Mouse (Mus musculus) heart, embryonic 11.5 days (tissue): ENCODE data around the gene Vash1. TPM values are rescaled to one million over a fixed set of nuclear protein-coding genes. Genes with fewer than 3 reads are reported as not detected.

ENCODE experiments used
- ATAC-seq: fragments of 200-750 bp; cut with Nextera tagmentation; replicated peaks from 2 replicates; pipeline ENCODE4 v1.8.0; 2017; ENCODE audit warnings: moderate library complexity; ENCODE audit not compliant: insufficient number of reproducible peaks, low FRiP score, low TSS enrichment
- H3K27ac ChIP-seq: fragments of 300-500 bp; sonication (generic); 2 replicates; pipeline ENCODE4 v1.5.1; 2014; ENCODE audit warnings: mild to moderate bottlenecking, low read depth, low read length
- H3K27me3 ChIP-seq: fragments of 300-500 bp; sonication (generic); 2 replicates; pipeline ENCODE4 v1.6.1; 2014; ENCODE audit warnings: mild to moderate bottlenecking, low read length, mixed read lengths; ENCODE audit not compliant: control insufficient read depth, insufficient read depth
- H3K36me3 ChIP-seq: fragments of 300-500 bp; sonication (generic); 2 replicates; pipeline ENCODE4 v1.6.1; 2014; ENCODE audit warnings: mild to moderate bottlenecking, low read length, moderate library complexity, mixed read lengths; ENCODE audit not compliant: control insufficient read depth, insufficient read depth
- H3K4me1 ChIP-seq: fragments of 300-500 bp; sonication (generic); 2 replicates; pipeline ENCODE4 v1.6.1; 2014; ENCODE audit warnings: low read length; ENCODE audit not compliant: control insufficient read depth, insufficient read depth
- H3K4me2 ChIP-seq: fragments of 300-500 bp; sonication (generic); 2 replicates; pipeline ENCODE4 v1.6.1; 2014; ENCODE audit warnings: mild to moderate bottlenecking, moderate library complexity
- H3K4me3 ChIP-seq: fragments of 300-500 bp; sonication (generic); 2 replicates; pipeline ENCODE4 v1.5.1; 2014; ENCODE audit warnings: low read depth, low read length
- H3K9ac ChIP-seq: fragments of 300-500 bp; sonication (generic); 2 replicates; pipeline ENCODE4 v1.6.1; 2014; ENCODE audit warnings: mild to moderate bottlenecking, low read depth, low read length, moderate library complexity
- H3K9me3 ChIP-seq: fragments of 300-500 bp; sonication (generic); replicated peaks from 2 replicates; pipeline ENCODE4 v1.6.1; 2016; ENCODE audit warnings: low read length; ENCODE audit not compliant: control insufficient read depth
- WGBS: fragments of 180-500 bp; shearing (Covaris S2); extraction: QIAGEN DNeasy Blood & Tissue Kit; methylation state at CpG from one replicate; pipeline ENCODE4 v1.1.7; 2014; ENCODE audit not compliant: insufficient replicate concordance; 5-methylcytosine and 5-hydroxymethylcytosine counted together
- polyA plus RNA-seq: library from polyadenylated mRNA; unstranded; fragments of >200 nt; fragmentation: Nextera tagmentation; extraction: Ambion mirVana; gene quantifications from 2 replicates; pipeline ENCODE4 v1.2.1, GENCODE M21; 2014

Vash1 gene
- polyA plus RNA-seq, 1 experiment from 2014 or later: 8.2 TPM

- H3K27me3 ChIP-seq: no peaks in the 10 kb centered on the region
- H3K9ac ChIP-seq: peak overlapping the region; percentile 88
- H3K4me3 ChIP-seq: peak overlapping the region; percentile 80
- 0 out of 2 replicates have a peak overlapping the region, but pooled peaks have one; percentile 76 for H3K27ac ChIP-seq
- H3K4me2 ChIP-seq: peak overlapping the region; percentile 99
- 4% methylated on average over 9 of the region's 9 CpGs for WGBS
- peaks cover 20% of the 10 kb centered on the region for H3K4me1 ChIP-seq
- H3K36me3 ChIP-seq: no peaks in the 10 kb centered on the region
- no peaks in the 10 kb centered on the region; the same call in 1 of the 2 replicates for H3K9me3 ChIP-seq
- no peak for ATAC-seq
These were observed 1.0 kb downstream of the Vash1 start for GRCm38 (mm10) chr12:86679546-86679930.

GRCm38 (mm10) chr12:86679991-86680491, 1.5 kb downstream of the Vash1 start:
- Histone ChIP-seq H3K27ac (no peak overlapping the region), H3K4me2 (peak overlapping the region; percentile 99), H3K4me3 (peak overlapping the region; percentile 80), H3K36me3 (no peaks in the 10 kb centered on the region), H3K27me3 (no peaks in the 10 kb centered on the region), H3K4me1 (peaks cover 20% of the 10 kb centered on the region), H3K9ac (peak overlapping the region; percentile 56), H3K9me3 (no peaks in the 10 kb centered on the region)
- WGBS: 37% methylated on average over 12 of the region's 12 CpGs
- ATAC-seq: no peak

- H3K36me3 ChIP-seq: no peaks in the 10 kb centered on the region
- ATAC-seq: 0 out of 2 replicates have a peak, but pooled peaks have one; percentile 25
- no peak overlapping the region for H3K27ac ChIP-seq
- H3K4me2 ChIP-seq: peak overlapping the region; percentile 99
- no peaks in the 10 kb centered on the region for H3K27me3 ChIP-seq
- H3K9ac ChIP-seq: peak overlapping the region; percentile 56
- 15% methylated on average over 11 of the region's 11 CpGs for WGBS
- H3K4me1 ChIP-seq: peaks cover 23% of the 10 kb centered on the region
- H3K9me3 ChIP-seq: no peaks in the 10 kb centered on the region
- H3K4me3 ChIP-seq: peak overlapping the region; percentile 80
These were observed 2.2 kb downstream of the Vash1 start for GRCm38 (mm10) chr12:86680591-86681193.

GRCm38 (mm10) chr12:86681626-86682025, 3.1 kb downstream of the Vash1 start:
- no peaks in the 10 kb centered on the region for H3K9me3 ChIP-seq
- no peak overlapping the region for H3K4me3 ChIP-seq
- H3K27ac ChIP-seq: no peak overlapping the region
- no peaks in the 10 kb centered on the region for H3K36me3 ChIP-seq
- peaks cover 25% of the 10 kb centered on the region for H3K4me1 ChIP-seq
- ATAC-seq: no peak
- H3K9ac ChIP-seq: no peak overlapping the region
- peak overlapping the region; percentile 5; the same call in 1 of the 2 replicates for H3K4me2 ChIP-seq
- H3K27me3 ChIP-seq: no peaks in the 10 kb centered on the region
- 75% methylated on average over 9 of the region's 9 CpGs for WGBS

- no peak overlapping the region for H3K4me3 ChIP-seq
- no peak for ATAC-seq
These were observed 3.7 kb downstream of the Vash1 start for GRCm38 (mm10) chr12:86682178-86682577.

GRCm38 (mm10) chr12:86683698-86684097, 5.2 kb downstream of the Vash1 start:
- H3K9me3 ChIP-seq: no peaks in the 10 kb centered on the region
- peaks cover 30% of the 10 kb centered on the region for H3K4me1 ChIP-seq
- H3K4me2 ChIP-seq: no peak overlapping the region
- H3K9ac ChIP-seq: no peak overlapping the region
- peaks cover 2% of the 10 kb centered on the region; the same call in 1 of the 2 replicates for H3K36me3 ChIP-seq
- 49% methylated on average over 7 of the region's 7 CpGs for WGBS
- no peaks in the 10 kb centered on the region for H3K27me3 ChIP-seq
- H3K4me3 ChIP-seq: no peak overlapping the region
- no peak overlapping the region for H3K27ac ChIP-seq
- ATAC-seq: no peak

More at GRCm38 (mm10) chr12:86682178-86682577, 3.7 kb downstream of the Vash1 start:
- Histone ChIP-seq H3K27ac (no peak overlapping the region), H3K9me3 (no peaks in the 10 kb centered on the region), H3K36me3 (no peaks in the 10 kb centered on the region), H3K4me2 (no peak overlapping the region), H3K4me1 (peaks cover 26% of the 10 kb centered on the region), H3K9ac (no peak overlapping the region), H3K27me3 (no peaks in the 10 kb centered on the region)
- 75% methylated on average over 8 of the region's 8 CpGs for WGBS

GRCm38 (mm10) chr12:86685275-86685674, 6.8 kb downstream of the Vash1 start:
- no peak overlapping the region for H3K9ac ChIP-seq
- ATAC-seq: no peak
- no peak overlapping the region for H3K4me2 ChIP-seq
- no peak overlapping the region for H3K27ac ChIP-seq
- H3K4me1 ChIP-seq: peaks cover 22% of the 10 kb centered on the region
- H3K27me3 ChIP-seq: no peaks in the 10 kb centered on the region
- 58% methylated on average over 9 of the region's 9 CpGs for WGBS
- H3K9me3 ChIP-seq: no peaks in the 10 kb centered on the region
- no peak overlapping the region for H3K4me3 ChIP-seq
- peaks cover 4% of the 10 kb centered on the region; the same call in 1 of the 2 replicates for H3K36me3 ChIP-seq

GRCm38 (mm10) chr12:86686551-86687330, 8.2 kb downstream of the Vash1 start:
- H3K4me2 ChIP-seq: no peak overlapping the region

More at GRCm38 (mm10) chr12:86686551-86687330, 8.2 kb downstream of the Vash1 start:
- no peak overlapping the region for H3K27ac ChIP-seq
- H3K4me3 ChIP-seq: no peak overlapping the region
- no peak overlapping the region for H3K9ac ChIP-seq
- WGBS: 52% methylated on average over 13 of the region's 13 CpGs
- H3K36me3 ChIP-seq: peaks cover 4% of the 10 kb centered on the region; the same call in 1 of the 2 replicates
- H3K4me1 ChIP-seq: peaks cover 18% of the 10 kb centered on the region
- ATAC-seq: no peak
- H3K9me3 ChIP-seq: no peaks in the 10 kb centered on the region
- H3K27me3 ChIP-seq: no peaks in the 10 kb centered on the region
